Mouse (Mus musculus) embryonic facial prominence, embryonic 13.5 days (tissue): ENCODE data around the gene Ckb. TPM values are rescaled to one million over a fixed set of nuclear protein-coding genes. Genes with fewer than 3 reads are reported as not detected.
A peak's percentile ranks its signal among the peaks of the same experiment; 100 is the strongest.
"Not testable (repeated sequence)": the region's sequence is repeated elsewhere in the genome, so short reads cannot be mapped to it uniquely, and the experiment has no call there.

Source experiments
- ATAC-seq: fragments of 200-750 bp; cut with Nextera tagmentation; 2 replicates; pipeline ENCODE4 v1.8.0; 2017; ENCODE audit warnings: low read depth; ENCODE audit not compliant: insufficient number of reproducible peaks, insufficient read depth, low FRiP score, low TSS enrichment
- H3K27ac ChIP-seq: fragments of 300-500 bp; sonication (generic); 2 replicates; pipeline ENCODE4 v1.5.1; 2015; ENCODE audit warnings: moderate library complexity, mild to moderate bottlenecking, inconsistent platforms
- H3K27me3 ChIP-seq: fragments of 300-500 bp; sonication (generic); 2 replicates; pipeline ENCODE4 v1.6.1; 2015; ENCODE audit warnings: mild to moderate bottlenecking, inconsistent platforms
- H3K36me3 ChIP-seq: fragments of 300-500 bp; sonication (generic); 2 replicates; pipeline ENCODE4 v1.6.1; 2015; ENCODE audit warnings: mild to moderate bottlenecking, inconsistent platforms
- H3K4me1 ChIP-seq: fragments of 300-500 bp; sonication (generic); 2 replicates; pipeline ENCODE4 v1.6.1; 2015; ENCODE audit warnings: inconsistent platforms
- H3K4me2 ChIP-seq: fragments of 300-500 bp; sonication (generic); 2 replicates; pipeline ENCODE4 v1.6.1; 2015; ENCODE audit warnings: moderate library complexity, mild to moderate bottlenecking, inconsistent platforms
- H3K4me3 ChIP-seq: fragments of 300-500 bp; sonication (generic); 2 replicates; pipeline ENCODE4 v1.5.1; 2015; ENCODE audit warnings: mild to moderate bottlenecking, inconsistent platforms
- H3K9ac ChIP-seq: fragments of 300-500 bp; sonication (generic); 2 replicates; pipeline ENCODE4 v1.6.1; 2015; ENCODE audit warnings: mild to moderate bottlenecking, inconsistent platforms
- H3K9me3 ChIP-seq: fragments of 300-500 bp; sonication (generic); 2 replicates; pipeline ENCODE4 v1.6.1; 2016; ENCODE audit warnings: inconsistent platforms
- WGBS: fragments of 180-500 bp; shearing (Covaris S2); methylation state at CpG from one replicate; pipeline ENCODE4 v1.1.7; 2015; ENCODE audit warnings: mixed read lengths; 5-methylcytosine and 5-hydroxymethylcytosine counted together
- polyA plus RNA-seq: library from polyadenylated mRNA; unstranded; fragments of >200 nt; fragmentation: Nextera tagmentation; extraction: Ambion mirVana; gene quantifications from 2 replicates; pipeline ENCODE4 v1.2.1, GENCODE M21; 2015

Ckb gene
- 118 and 135 TPM in 2 replicates for polyA plus RNA-seq

DNA sequence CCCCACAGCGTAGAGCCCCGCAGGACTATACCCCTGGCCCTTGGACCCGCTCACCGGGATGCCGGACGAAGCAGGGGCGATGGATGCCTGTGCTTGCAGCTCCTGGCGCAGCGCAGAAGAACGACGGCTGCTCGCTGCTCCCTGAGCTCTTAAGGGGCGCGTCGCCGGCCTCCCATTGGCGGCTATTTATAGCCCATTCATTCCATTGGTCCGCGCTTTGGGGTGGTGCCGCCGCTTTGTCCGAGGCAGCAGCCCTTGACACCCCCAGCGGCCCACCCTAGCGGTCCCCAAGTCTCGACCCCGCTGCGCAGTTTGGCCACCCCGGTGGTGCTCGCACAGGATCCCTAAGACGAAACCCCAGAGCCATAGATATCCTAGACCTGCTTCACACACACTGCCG is at the start of gene Ckb:
Ckb (minus strand) TSS at position 163 of the 400 bp plus-strand sequence.
- H3K27me3 ChIP-seq = peaks cover 59% of the 10 kb centered on the region
- H3K9me3 ChIP-seq = no peaks in the 10 kb centered on the region
- no peaks in the 10 kb centered on the region for H3K36me3 ChIP-seq
- peaks cover 38% of the 10 kb centered on the region for H3K4me1 ChIP-seq
- peak within 1 kb of the TSS; percentile 57 for H3K4me3 ChIP-seq
- H3K4me2 ChIP-seq = peak within 1 kb of the TSS; percentile 98
- H3K9ac ChIP-seq = peak within 1 kb of the TSS; percentile 73
- no peak within 1 kb of the TSS for H3K27ac ChIP-seq
- ATAC-seq = peak; percentile 27; the same call in 1 of the 2 replicates
- under 1% methylated on average over 31 of the region's 31 CpGs for WGBS

DNA sequence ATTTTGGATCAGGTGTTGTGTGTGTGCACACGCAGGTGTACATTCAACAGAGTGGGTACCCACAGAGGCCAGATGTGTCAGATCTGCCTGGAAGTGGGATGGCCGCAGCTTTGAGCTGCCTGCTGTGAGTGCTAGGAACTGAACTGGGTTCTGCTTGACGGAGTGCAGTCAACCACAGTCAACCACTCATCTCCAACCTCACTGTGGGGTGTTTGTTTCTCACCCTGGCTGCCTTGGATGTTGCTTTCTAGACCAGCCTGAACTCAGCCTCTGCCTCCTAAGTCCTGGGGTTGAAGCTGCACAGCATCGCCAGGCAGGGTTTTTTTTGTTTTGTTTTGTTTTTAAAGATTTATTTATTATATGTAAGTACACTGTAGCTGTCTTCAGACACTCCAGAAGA is 48.1 kb upstream of the Ckb start:
- H3K4me1 ChIP-seq = peaks cover 13% of the 10 kb centered on the region
- H3K27me3 ChIP-seq = no peaks in the 10 kb centered on the region
- WGBS = 79% methylated on average over 4 of the region's 4 CpGs
- H3K4me3 ChIP-seq = no peak overlapping the region
- H3K9ac ChIP-seq = 0 out of 2 replicates have a peak overlapping the region, but pooled peaks have one; percentile 16
- ATAC-seq = no peak
- H3K36me3 ChIP-seq = peaks cover 27% of the 10 kb centered on the region
- no peak overlapping the region for H3K4me2 ChIP-seq
- H3K9me3 ChIP-seq = no peaks in the 10 kb centered on the region
- H3K27ac ChIP-seq = no peak overlapping the region

DNA sequence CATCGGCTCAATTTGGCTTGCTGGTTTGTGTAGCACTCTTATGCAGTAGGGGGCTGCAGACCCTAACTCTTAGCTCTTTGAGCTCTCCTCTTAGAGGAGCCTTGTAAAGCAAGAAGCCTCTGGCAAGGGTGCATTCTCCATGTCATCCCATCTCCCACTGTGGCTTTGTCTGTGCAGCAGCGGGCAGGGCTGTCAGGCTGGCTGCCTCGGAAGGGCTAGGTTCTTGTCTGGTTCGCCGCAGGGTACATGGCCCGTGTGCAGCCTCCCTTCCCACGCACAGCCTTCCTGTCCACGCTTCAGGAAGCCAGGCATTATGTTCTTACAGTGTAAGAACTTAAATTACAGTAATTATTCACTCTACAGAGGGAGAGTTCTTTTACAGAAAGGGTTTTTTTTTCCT is 46.5 kb upstream of the Ckb start:
- Histone ChIP-seq H3K36me3 (peaks cover 12% of the 10 kb centered on the region), H3K4me1 (peaks cover 20% of the 10 kb centered on the region), H3K27ac (peak overlapping the region; percentile 68), H3K9ac (peak overlapping the region; percentile 51; the same call in 1 of the 2 replicates), H3K4me3 (no peak overlapping the region), H3K27me3 (no peaks in the 10 kb centered on the region), H3K9me3 (no peaks in the 10 kb centered on the region), H3K4me2 (peak overlapping the region; percentile 19; the same call in 1 of the 2 replicates)
- no peak for ATAC-seq
- WGBS = 22% methylated on average over 8 of the region's 8 CpGs

DNA sequence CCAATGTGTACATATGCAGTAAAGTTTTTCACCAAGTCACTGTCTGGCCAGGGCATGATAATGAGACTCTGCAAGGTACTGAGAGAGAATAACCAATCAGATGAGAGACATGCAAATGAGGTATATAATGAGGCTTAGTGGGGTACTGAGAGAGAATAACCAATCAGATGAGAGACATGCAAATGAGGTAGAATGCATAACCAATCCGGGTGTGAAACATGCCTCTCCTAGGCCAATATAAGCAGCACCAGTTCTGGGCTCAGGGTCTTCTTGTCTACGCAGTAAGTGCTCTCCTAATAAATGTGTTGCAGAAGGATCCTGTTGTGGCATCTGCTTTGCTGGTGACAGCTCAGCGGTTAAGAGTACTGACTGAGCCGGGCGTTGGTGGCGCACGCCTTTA is 44.4 kb upstream of the Ckb start:
- H3K4me2 ChIP-seq = no peak overlapping the region
- no peaks in the 10 kb centered on the region for H3K9me3 ChIP-seq
- no peak overlapping the region for H3K9ac ChIP-seq
- H3K27ac ChIP-seq = no peak overlapping the region
- peaks cover 10% of the 10 kb centered on the region for H3K36me3 ChIP-seq
- 95% methylated on average over 7 of the region's 7 CpGs for WGBS
- H3K4me3 ChIP-seq = no peak overlapping the region
- no peak for ATAC-seq
- peaks cover 28% of the 10 kb centered on the region for H3K4me1 ChIP-seq
- no peaks in the 10 kb centered on the region for H3K27me3 ChIP-seq

DNA sequence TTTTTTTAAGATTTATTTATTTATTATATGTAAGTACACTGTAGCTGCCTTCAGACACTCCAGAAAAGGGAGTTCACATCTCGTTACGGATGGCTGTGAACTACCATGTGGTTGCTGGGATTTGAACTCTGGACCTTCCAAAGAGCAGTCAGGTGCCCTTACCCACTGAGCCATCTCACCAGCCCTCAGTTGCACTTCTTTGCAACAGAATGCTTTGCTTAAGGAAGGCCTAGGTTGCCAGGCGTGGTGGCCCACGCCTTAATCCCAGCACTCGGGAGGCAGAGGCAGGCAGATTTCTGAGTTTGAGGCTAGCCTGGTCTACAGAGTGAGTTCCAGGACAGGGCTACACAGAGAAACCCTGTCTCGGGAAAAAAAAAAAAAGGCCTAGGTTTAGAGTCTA is 41.7 kb upstream of the Ckb start:
- H3K4me3 ChIP-seq = peak overlapping the region; percentile 100
- not testable (repeated sequence) for ATAC-seq, H3K9me3 ChIP-seq, H3K27ac ChIP-seq, H3K27me3 ChIP-seq
- H3K9ac ChIP-seq = peak overlapping the region; percentile 98
- 71% methylated on average over 6 of the region's 6 CpGs for WGBS
- H3K4me1 ChIP-seq = peaks cover 27% of the 10 kb centered on the region
- peak overlapping the region; percentile 84 for H3K4me2 ChIP-seq
- peaks cover 36% of the 10 kb centered on the region for H3K36me3 ChIP-seq

DNA sequence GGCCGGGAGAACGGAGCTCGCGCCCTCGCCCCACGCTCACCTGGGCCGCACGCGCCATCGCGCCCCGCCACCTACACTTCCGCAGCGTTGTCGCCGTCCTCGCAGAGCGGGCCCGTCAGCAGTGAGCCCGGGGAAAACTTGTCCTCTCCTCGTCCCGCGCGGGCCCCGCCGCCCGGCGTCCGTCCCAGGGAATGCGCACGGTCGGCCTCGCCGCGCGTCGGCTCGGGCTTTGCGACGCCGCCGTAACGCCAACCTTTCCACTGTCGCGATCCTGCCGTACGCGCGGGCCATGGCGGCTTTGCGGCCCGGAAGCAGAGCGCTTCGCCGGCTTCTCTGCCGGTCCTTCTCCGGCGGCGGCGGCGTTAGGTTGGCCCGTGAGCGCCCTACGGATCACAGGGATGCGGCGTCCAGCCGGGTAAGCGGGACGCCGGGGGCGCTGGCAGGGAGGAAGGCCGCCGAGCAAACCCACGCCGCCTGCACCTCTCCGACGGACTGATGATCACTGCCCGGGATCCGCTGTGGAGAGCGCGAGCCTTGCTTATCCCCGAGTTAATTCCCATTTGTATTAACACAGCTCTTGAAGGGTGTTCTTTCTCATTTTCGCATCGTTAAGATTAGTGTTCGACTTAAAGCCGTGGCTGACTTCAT is 41.0 kb upstream of the Ckb start, which contains the start of the genes Bag5 and Apopt1:
Bag5 (minus strand) TSS at position 254 of the 648 bp plus-strand sequence.
Apopt1 (plus strand) TSS at position 258 of the 648 bp plus-strand sequence.
- under 1% methylated on average over 72 of the region's 86 CpGs for WGBS
- peak within 1 kb of the TSS; percentile 100 for H3K4me3 ChIP-seq
- no peaks in the 10 kb centered on the region for H3K9me3 ChIP-seq
- H3K27me3 ChIP-seq = no peaks in the 10 kb centered on the region
- peak within 1 kb of the TSS; percentile 84 for H3K4me2 ChIP-seq
- peak within 1 kb of the TSS; percentile 80 for H3K27ac ChIP-seq
- H3K9ac ChIP-seq = peak within 1 kb of the TSS; percentile 98
- peak; percentile 92 for ATAC-seq
- peaks cover 19% of the 10 kb centered on the region for H3K4me1 ChIP-seq
- peaks cover 41% of the 10 kb centered on the region for H3K36me3 ChIP-seq

DNA sequence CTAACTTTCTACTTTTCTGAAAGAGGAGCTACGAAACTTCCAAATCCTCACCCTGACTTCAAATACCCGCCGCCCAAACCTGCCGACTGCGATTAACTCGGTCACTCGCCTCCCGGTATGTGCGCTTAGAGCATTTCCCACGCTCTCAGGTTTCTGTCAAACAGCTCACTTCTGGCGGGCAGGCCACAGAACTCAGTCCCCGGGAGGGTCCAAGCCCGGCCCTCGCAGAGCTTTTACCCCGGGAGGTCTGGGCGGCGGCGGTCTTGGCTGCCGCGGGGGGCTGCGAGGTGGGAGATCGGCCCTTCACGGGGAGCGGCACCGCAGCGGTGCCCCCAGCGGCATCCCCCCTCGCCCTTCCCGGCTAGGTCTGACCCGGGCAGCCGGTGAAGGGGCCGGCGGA is 40.3 kb upstream of the Ckb start:
- Histone ChIP-seq H3K9me3 (no peaks in the 10 kb centered on the region), H3K27ac (peak overlapping the region; percentile 80), H3K4me1 (peaks cover 17% of the 10 kb centered on the region), H3K4me3 (peak overlapping the region; percentile 100), H3K27me3 (no peaks in the 10 kb centered on the region), H3K9ac (peak overlapping the region; percentile 98), H3K4me2 (peak overlapping the region; percentile 84), H3K36me3 (peaks cover 48% of the 10 kb centered on the region)
- peak; percentile 35; the same call in 1 of the 2 replicates for ATAC-seq
- WGBS = 1% methylated on average over 33 of the region's 33 CpGs

DNA sequence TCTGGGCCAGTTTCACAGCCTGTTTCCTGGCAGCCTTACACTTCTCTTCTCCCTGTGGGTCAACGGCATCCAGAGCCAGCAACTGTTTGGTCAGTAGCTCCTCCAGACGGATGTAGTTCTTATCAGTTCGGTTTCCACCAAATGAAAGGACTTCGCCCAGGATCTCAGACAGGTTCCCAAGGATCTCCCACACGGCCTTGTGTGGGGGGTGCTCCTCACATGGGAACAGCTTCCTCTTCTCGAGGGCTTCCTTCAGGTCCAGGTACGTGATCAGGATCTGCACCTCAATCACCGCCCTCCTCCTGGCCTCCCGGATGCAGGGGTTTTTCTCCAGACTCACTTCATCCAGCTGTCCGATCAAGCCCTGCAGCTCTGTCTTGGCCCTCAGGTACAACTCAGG is 38.0 kb upstream of the Ckb start:
- no peak overlapping the region for H3K4me2 ChIP-seq
- H3K4me3 ChIP-seq = no peak overlapping the region
- H3K27ac ChIP-seq = no peak overlapping the region
- H3K4me1 ChIP-seq = peaks cover 30% of the 10 kb centered on the region
- H3K9ac ChIP-seq = no peak overlapping the region
- H3K27me3 ChIP-seq = no peaks in the 10 kb centered on the region
- peaks cover 43% of the 10 kb centered on the region for H3K36me3 ChIP-seq
- 92% methylated on average over 10 of the region's 10 CpGs for WGBS
- no peaks in the 10 kb centered on the region for H3K9me3 ChIP-seq
- no peak for ATAC-seq

DNA sequence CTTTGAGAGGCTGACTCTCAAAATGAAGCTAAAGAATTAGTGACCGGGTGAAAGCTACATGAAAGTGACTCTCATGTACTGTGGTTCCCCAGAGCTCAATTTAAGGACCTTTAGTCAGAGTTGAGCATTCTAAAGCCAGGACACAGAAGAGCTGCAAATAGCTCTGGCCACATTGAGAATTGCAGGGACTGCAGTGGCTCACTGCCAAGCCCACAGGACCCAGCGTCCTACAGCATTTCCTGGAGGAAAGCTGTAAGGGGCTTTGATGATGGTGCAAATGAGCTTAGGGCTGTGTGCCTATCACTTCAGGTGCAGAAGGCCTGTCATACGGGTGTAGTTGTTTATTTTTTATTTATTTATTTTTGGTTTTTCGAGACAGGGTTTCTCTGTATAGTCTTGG is 36.0 kb upstream of the Ckb start:
- 85% methylated on average over 4 of the region's 4 CpGs for WGBS
- Histone ChIP-seq H3K27me3 (no peaks in the 10 kb centered on the region), H3K36me3 (peaks cover 43% of the 10 kb centered on the region), H3K4me2 (no peak overlapping the region), H3K9ac (no peak overlapping the region), H3K4me1 (peaks cover 32% of the 10 kb centered on the region), H3K27ac (no peak overlapping the region), H3K4me3 (no peak overlapping the region), H3K9me3 (no peaks in the 10 kb centered on the region)
- ATAC-seq = no peak

DNA sequence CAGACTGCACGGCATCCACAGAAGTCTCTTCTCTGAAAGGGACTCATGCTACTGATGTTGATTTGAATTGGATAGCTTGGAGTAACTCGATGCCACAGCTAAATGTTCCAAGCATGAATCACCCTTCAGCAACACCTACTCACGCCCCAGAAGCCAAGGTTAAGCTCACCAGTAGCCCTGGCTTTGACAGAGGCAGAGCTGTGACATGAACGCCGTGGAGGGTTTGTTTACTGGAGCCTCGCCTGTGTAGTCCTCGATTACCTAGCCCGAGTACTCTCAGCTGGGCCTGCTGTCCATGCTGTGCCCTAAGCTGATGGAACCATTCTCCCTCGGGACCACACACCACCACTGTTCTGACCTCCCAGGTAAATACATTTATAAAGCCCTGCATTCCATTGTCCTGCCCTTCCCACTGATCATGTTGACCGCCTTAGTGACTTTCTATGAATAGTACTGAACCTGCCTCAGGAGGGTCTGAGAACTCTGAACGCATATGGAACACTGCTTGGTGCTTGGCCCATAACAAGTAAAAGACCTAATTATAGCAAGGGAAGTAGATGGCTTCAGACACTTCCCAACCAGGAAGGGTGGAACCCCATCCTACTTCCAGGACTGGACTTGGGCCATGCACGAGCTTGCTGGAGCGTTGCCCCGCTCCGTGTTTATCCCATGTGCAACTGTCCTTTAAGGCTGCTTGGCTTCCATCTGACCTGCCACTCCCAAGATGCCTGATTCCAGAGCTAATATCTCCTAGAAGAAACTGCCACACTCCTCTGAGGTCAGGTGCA is 33.2 kb upstream of the Ckb start:
- no peak overlapping the region for H3K9ac ChIP-seq
- H3K36me3 ChIP-seq = peaks cover 31% of the 10 kb centered on the region
- peak overlapping the region; percentile 75 for H3K27ac ChIP-seq
- H3K9me3 ChIP-seq = no peaks in the 10 kb centered on the region
- H3K27me3 ChIP-seq = no peaks in the 10 kb centered on the region
- H3K4me2 ChIP-seq = no peak overlapping the region
- WGBS = 70% methylated on average over 15 of the region's 15 CpGs
- ATAC-seq = no peak
- H3K4me3 ChIP-seq = no peak overlapping the region
- H3K4me1 ChIP-seq = peaks cover 22% of the 10 kb centered on the region

DNA sequence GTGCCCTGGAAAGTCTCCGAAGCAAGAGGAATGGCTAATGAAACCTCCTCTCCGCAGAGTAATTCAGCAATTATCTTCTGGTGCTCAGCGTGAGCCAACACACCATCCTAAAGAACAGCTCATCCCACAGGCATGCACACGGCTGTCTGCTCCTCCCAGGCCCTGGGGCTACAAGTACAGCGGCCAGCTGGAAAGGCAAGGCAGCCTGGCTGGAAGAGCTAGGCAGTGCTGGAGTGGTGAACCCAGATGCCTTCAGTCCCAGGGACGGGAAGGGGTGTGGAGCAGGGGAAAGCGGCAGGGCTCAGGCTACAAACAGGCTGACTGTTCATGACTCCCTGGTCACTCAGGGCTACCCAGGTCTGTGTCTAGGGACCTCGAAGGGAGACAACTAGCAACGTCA is 32.5 kb upstream of the Ckb start:
- Histone ChIP-seq H3K27ac (peak overlapping the region; percentile 75), H3K9ac (0 out of 2 replicates have a peak overlapping the region, but pooled peaks have one; percentile 7), H3K4me3 (no peak overlapping the region), H3K27me3 (no peaks in the 10 kb centered on the region), H3K4me1 (peaks cover 22% of the 10 kb centered on the region), H3K9me3 (no peaks in the 10 kb centered on the region), H3K36me3 (peaks cover 24% of the 10 kb centered on the region), H3K4me2 (peak overlapping the region; percentile 26; the same call in 1 of the 2 replicates)
- no peak; the same call in 1 of the 2 replicates for ATAC-seq
- 18% methylated on average over 9 of the region's 9 CpGs for WGBS
